Mouse (Mus musculus): ENCODE measurements at regions not wholly inside any gene's neighbourhood (a gene's known extent, or its start where the extent isn't known, plus 50 kb on each side); places are given as distances from the start of the nearest gene placed in this dataset.
"Not testable (repeated sequence)": the region's sequence is repeated elsewhere in the genome, so short reads cannot be mapped to it uniquely, and the experiment has no call there.

GRCm38 (mm10) chr12:117327086-117327485 is 189.2 kb upstream of the Rapgef5 start:
- DNase-seq, result not testable (repeated sequence)

- peak; percentile 20 to 36 for DNase-seq
Observed at GRCm38 (mm10) chr12:117330418-117330817, 185.9 kb upstream of the Rapgef5 start.

GRCm38 (mm10) chr12:117336856-117337255 is 179.4 kb upstream of the Rapgef5 start:
- DNase-seq, result peak; percentile 38 to 47

GRCm38 (mm10) chr12:117342321-117342720 is 174.0 kb upstream of the Rapgef5 start:
- no peak for DNase-seq

- no peak for DNase-seq
Observed at GRCm38 (mm10) chr12:117343121-117343520, 173.2 kb upstream of the Rapgef5 start.

GRCm38 (mm10) chr12:117343605-117344004 is 172.7 kb upstream of the Rapgef5 start:
- not testable (repeated sequence) for DNase-seq

- no peak for DNase-seq
Observed at GRCm38 (mm10) chr12:117344266-117345087, 171.8 kb upstream of the Rapgef5 start.

GRCm38 (mm10) chr12:117345088-117345977 is 170.9 kb upstream of the Rapgef5 start:
- peak in 1 of 2 experiments; percentile 27 for DNase-seq

- DNase-seq, result no peak
Observed at GRCm38 (mm10) chr12:117346091-117346490, 170.2 kb upstream of the Rapgef5 start.

- DNase-seq, result no peak
Observed at GRCm38 (mm10) chr12:117347135-117347534, 169.1 kb upstream of the Rapgef5 start.

- DNase-seq, result peak in 1 of 2 experiments; percentile 16
Observed at GRCm38 (mm10) chr12:117348516-117348915, 167.8 kb upstream of the Rapgef5 start.

GRCm38 (mm10) chr12:117351900-117352299 is 164.4 kb upstream of the Rapgef5 start:
- DNase-seq, result no peak

GRCm38 (mm10) chr12:117352511-117352910 is 163.8 kb upstream of the Rapgef5 start:
- no peak for DNase-seq

GRCm38 (mm10) chr12:117352938-117353337 is 163.3 kb upstream of the Rapgef5 start:
- peak in 1 of 2 experiments; percentile 18 for DNase-seq

GRCm38 (mm10) chr12:117357811-117358210 is 158.5 kb upstream of the Rapgef5 start:
- no peak for DNase-seq

- no peak for DNase-seq
Observed at GRCm38 (mm10) chr12:117358891-117359290, 157.4 kb upstream of the Rapgef5 start.

GRCm38 (mm10) chr12:117360215-117360614 is 156.1 kb upstream of the Rapgef5 start:
- DNase-seq, result no peak

- no peak for DNase-seq
Observed at GRCm38 (mm10) chr12:117361826-117362225, 154.5 kb upstream of the Rapgef5 start.

GRCm38 (mm10) chr12:117363457-117363856 is 152.8 kb upstream of the Rapgef5 start:
- DNase-seq, result not testable (repeated sequence)

- no peak for DNase-seq
Observed at GRCm38 (mm10) chr12:117365181-117365580, 151.1 kb upstream of the Rapgef5 start.

GRCm38 (mm10) chr12:117365876-117366275 is 150.4 kb upstream of the Rapgef5 start:
- no peak for DNase-seq

- DNase-seq, result peak in 1 of 2 experiments; percentile 14
Observed at GRCm38 (mm10) chr12:117378297-117378887, 137.9 kb upstream of the Rapgef5 start.

Data from thymus, postnatal 36 days (tissue).